ENCODE assay signal across 17 mouse cellular contexts in the genomic region with DNA sequence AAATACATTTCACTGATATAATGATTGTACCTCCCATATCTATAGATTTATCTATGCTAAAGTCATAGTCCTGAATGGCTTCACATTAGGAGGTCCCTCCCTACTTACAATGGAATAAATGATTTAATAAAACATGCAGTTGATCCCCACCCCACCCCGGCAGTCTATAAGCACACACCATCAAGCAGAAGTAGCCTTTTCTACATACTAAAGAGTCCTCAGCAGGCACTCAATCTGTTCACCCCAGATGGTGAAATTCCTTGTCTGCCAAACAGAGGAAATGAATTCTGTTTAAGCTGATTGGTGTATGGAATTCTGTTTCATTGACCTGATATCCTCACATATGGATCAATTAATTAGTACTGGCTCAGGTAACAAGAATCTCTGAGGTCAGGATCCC.
DNase-seq lines count a peak whose midpoint lies in the region; ATAC-seq and TF ChIP-seq lines count a peak whose summit lies in the region.
"Had no signal": no experiment of that assay in that cellular context is flagged by ENCODE, and none has a peak within 500 bp of the region (broad histone marks: within the 10 kb centered on the region; RNA-seq: fewer than 3 reads in every experiment).

No protein-coding gene starts in this region.

- ATAC-seq in erythroblast, adult 5-6 weeks (replicated peaks; ENCODE audit: low FRiP score, poor library complexity, severe bottlenecking): no peak
- ATAC-seq: intestine, embryonic 15.5 days had no signal

- no peak overlapping the region for H3K4me3 ChIP-seq in layer of hippocampus, adult 2 months
- H3K4me3 ChIP-seq: heart, adult 2 months; hindbrain, embryonic 12.5 days; intestine, embryonic 15.5 days; left cerebral cortex, adult 2 months; limb, embryonic 12.5 days; midbrain, embryonic 10.5 days had no signal

- no peak overlapping the region for H3K27ac ChIP-seq in layer of hippocampus, adult 2 months
- H3K27ac ChIP-seq: heart, adult 2 months; hindbrain, embryonic 12.5 days; intestine, embryonic 15.5 days; kidney, postnatal 0 days; left cerebral cortex, adult 2 months; limb, embryonic 12.5 days; liver, embryonic 14.5 days; midbrain, embryonic 10.5 days had no signal

- no peak for TF ChIP-seq CTCF in layer of hippocampus, adult 2 months (conservative IDR thresholded peaks at IDR 0.05)

- intact Hi-C loops in left cerebral cortex, postnatal 4 days (cut with DNase I): no loop called here

- peak; percentile 19 for DNase-seq in left cerebral cortex, postnatal 4 days
- no peak for DNase-seq in left cerebral cortex, adult 18-20 months (ENCODE audit: low spot score in 2 of 2)
- peak; percentile 50 for DNase-seq in brain, embryonic 18.5 days (ENCODE audit: low read depth, low spot score)
- peak; percentile 55 for DNase-seq in cerebellum, adult 9-10 months
- peak; percentile 22 to 46 for DNase-seq in layer of hippocampus, adult 2 months (ENCODE audit: low spot score in 2 of 2)
- DNase-seq in ovary, postnatal 10 days (ENCODE audit: low spot score): no peak
- DNase-seq: adrenal gland, postnatal 14 days; heart, adult 2 months; lung, postnatal 10 days had no signal

Comparison
In these comparisons a context has a peak if more than half of its experiments do, and no peak if none do; other contexts are left out.
1. DNase-seq: peak in left cerebral cortex, postnatal 4 days (single experiment), brain, embryonic 18.5 days (single experiment), cerebellum, adult 9-10 months (single experiment) and layer of hippocampus, adult 2 months (2 of 2); none in left cerebral cortex, adult 18-20 months (0 of 2) and ovary, postnatal 10 days (single experiment).